Mouse (Mus musculus): ENCODE results near the gene Riiad1. TPM values are rescaled to one million over a fixed set of nuclear protein-coding genes. Genes with fewer than 3 reads are reported as not detected.
A peak's percentile ranks its signal among the peaks of the same experiment; 100 is the strongest.

The Riiad1 gene
- total and polyA plus RNA-seq, 3 experiments, result 0.64 TPM; not detected in 2

- peak; percentile 99 for DNase-seq (ENCODE audit: low read depth, low spot score)
- Histone ChIP-seq H3K79me2 (ENCODE audit: control insufficient read depth, insufficient read depth, low read length, poor library complexity) (no peaks in the 10 kb centered on the region), H3K27ac (ENCODE audit: control insufficient read depth, low read depth, low read length) (0 out of 2 replicates have a peak overlapping the region, but pooled peaks have one; percentile 6), H3K27me3 (ENCODE audit: control insufficient read depth in 1 of 2, insufficient read depth in 2 of 2, low read length in 2 of 2) (no peaks in the 10 kb centered on the region), H3K9me3 (replicated peaks; ENCODE audit: insufficient read depth, low read length) (no peaks in the 10 kb centered on the region), H3K9ac (ENCODE audit: control insufficient read depth, low read depth, low read length, poor library complexity, severe bottlenecking) (no peak overlapping the region), H3K36me3 (ENCODE audit: control insufficient read depth in 1 of 2, insufficient read depth in 2 of 2, low read length in 2 of 2) (peaks cover 0 to 13% of the 10 kb centered on the region in 2 experiments; a peak in 2 of 4 replicates), H3K4me3 (ENCODE audit: control insufficient read depth in 1 of 2, insufficient read depth in 1 of 2, low read depth in 2 of 2, low read length in 2 of 2) (no peak overlapping the region), H3K4me1 (ENCODE audit: control insufficient read depth in 1 of 2, insufficient read depth in 2 of 2, low read length in 2 of 2) (peaks cover 3 to 32% of the 10 kb centered on the region in 2 experiments; a peak in 3 of 4 replicates)
- no peak for TF ChIP-seq USF2 (IDR thresholded peaks at IDR 0.05; ENCODE audit: borderline replicate concordance in 1 of 2, insufficient read depth in 1 of 2, low read depth in 1 of 2, low read length in 2 of 2)
- TF ChIP-seq USF1 (IDR thresholded peaks at IDR 0.05; ENCODE audit: low read depth, low read length), result no peak
- TF ChIP-seq JUND (IDR thresholded peaks at IDR 0.05; ENCODE audit: low read depth, low read length), result peak; percentile 86
- TF ChIP-seq CHD2 (IDR thresholded peaks at IDR 0.05; ENCODE audit: low read length), result no peak
- TF ChIP-seq SMC3 (IDR thresholded peaks at IDR 0.05; ENCODE audit: low read depth, low read length), result peak; percentile 16; the same call in 1 of the 2 replicates
- TF ChIP-seq HCFC1 (IDR thresholded peaks at IDR 0.05; ENCODE audit: low read depth, low read length), result peak; percentile 69
- TF ChIP-seq MXI1 (IDR thresholded peaks at IDR 0.05; ENCODE audit: low read depth, low read length), result no peak
- 0 out of 2 replicates have a peak, but pooled peaks have one; percentile 30 for TF ChIP-seq ELF1 (IDR thresholded peaks at IDR 0.05; ENCODE audit: low read depth, low read length)
- TF ChIP-seq EP300 (IDR thresholded peaks at IDR 0.05; ENCODE audit: low read depth in 1 of 2, low read length in 2 of 2), result peak; percentile 66 to 73
- TF ChIP-seq MAX (IDR thresholded peaks at IDR 0.05; ENCODE audit: low read length), result peak; percentile 28; the same call in 1 of the 2 replicates
- TF ChIP-seq E2F4 (IDR thresholded peaks at IDR 0.05; ENCODE audit: borderline replicate concordance, low read depth, low read length), result 0 out of 2 replicates have a peak, but pooled peaks have one; percentile 47
- peak; percentile 87 for TF ChIP-seq RCOR1 (IDR thresholded peaks at IDR 0.05; ENCODE audit: low read depth, low read length)
- TF ChIP-seq ZC3H11A (IDR thresholded peaks at IDR 0.05; ENCODE audit: low read depth, low read length), result no peak
- peak; percentile 41; the same call in 1 of the 2 replicates for TF ChIP-seq MYC (IDR thresholded peaks at IDR 0.05; ENCODE audit: low read depth, low read length)
- TF ChIP-seq ETS1 (IDR thresholded peaks at IDR 0.05; ENCODE audit: low read depth, low read length), result peak; percentile 90
- TF ChIP-seq TBP (IDR thresholded peaks at IDR 0.05; ENCODE audit: low read depth, low read length), result no peak
- peak; percentile 64 for TF ChIP-seq GATA1 (IDR thresholded peaks at IDR 0.05; ENCODE audit: low read depth, low read length)
- 0 out of 2 replicates have a peak, but pooled peaks have one; percentile 31 for TF ChIP-seq TCF12 (IDR thresholded peaks at IDR 0.05; ENCODE audit: low read depth, low read length)
Observed at GRCm38 (mm10) chr3:94482764-94483385, 2.7 kb upstream of the Riiad1 start.

- Histone ChIP-seq H3K27ac (ENCODE audit: control insufficient read depth, low read depth, low read length) (no peak overlapping the region), H3K4me1 (ENCODE audit: control insufficient read depth in 1 of 2, insufficient read depth in 2 of 2, low read length in 2 of 2) (peaks cover 3 to 44% of the 10 kb centered on the region in 2 experiments; a peak in 3 of 4 replicates), H3K79me2 (ENCODE audit: control insufficient read depth, insufficient read depth, low read length, poor library complexity) (no peaks in the 10 kb centered on the region), H3K9ac (ENCODE audit: control insufficient read depth, low read depth, low read length, poor library complexity, severe bottlenecking) (no peak overlapping the region), H3K4me3 (ENCODE audit: control insufficient read depth in 1 of 2, insufficient read depth in 1 of 2, low read depth in 2 of 2, low read length in 2 of 2) (no peak overlapping the region), H3K36me3 (ENCODE audit: control insufficient read depth in 1 of 2, insufficient read depth in 2 of 2, low read length in 2 of 2) (peaks cover 0 to 21% of the 10 kb centered on the region in 2 experiments; a peak in 2 of 4 replicates), H3K27me3 (ENCODE audit: control insufficient read depth in 1 of 2, insufficient read depth in 2 of 2, low read length in 2 of 2) (no peaks in the 10 kb centered on the region), H3K9me3 (replicated peaks; ENCODE audit: insufficient read depth, low read length) (no peaks in the 10 kb centered on the region)
- DNase-seq (ENCODE audit: low read depth, low spot score), result no peak
- TF ChIP-seq ZMIZ1 (IDR thresholded peaks at IDR 0.05; ENCODE audit: low read depth, low read length) (no peak), RAD21 (IDR thresholded peaks at IDR 0.05; ENCODE audit: low read depth, low read length) (no peak), SMC3 (IDR thresholded peaks at IDR 0.05; ENCODE audit: low read depth, low read length) (no peak), MXI1 (IDR thresholded peaks at IDR 0.05; ENCODE audit: low read depth, low read length) (no peak), GATA1 (IDR thresholded peaks at IDR 0.05; ENCODE audit: low read depth, low read length) (no peak), CTCF (IDR thresholded peaks at IDR 0.05 in 2 of 3, conservative IDR thresholded peaks at IDR 0.05 in 1 of 3; ENCODE audit: control insufficient read depth in 1 of 3, insufficient read depth in 1 of 3, low read depth in 2 of 3, low read length in 3 of 3, poor library complexity in 1 of 3, severe bottlenecking in 1 of 3) (no peak), MAX (IDR thresholded peaks at IDR 0.05; ENCODE audit: low read length) (no peak), EP300 (IDR thresholded peaks at IDR 0.05; ENCODE audit: low read depth in 1 of 2, low read length in 2 of 2) (no peak)
Observed at GRCm38 (mm10) chr3:94481429-94481828, 1.3 kb upstream of the Riiad1 start.
